Mouse (Mus musculus): ENCODE results near the gene Zfp692. TPM values are rescaled to one million over a fixed set of nuclear protein-coding genes. Genes with fewer than 3 reads are reported as not detected.
"Not testable (repeated sequence)": the region's sequence is repeated elsewhere in the genome, so short reads cannot be mapped to it uniquely, and the experiment has no call there.

Gene Zfp692
- polyA plus RNA-seq, 1 experiment from 2014 or later = 27.1 TPM

GRCm38 (mm10) chr11:58346745-58347144 is 39.9 kb downstream of the Zfp692 start:
- DNase-seq (ENCODE audit: extremely low spot score, low spot score) = no peak
- 94% methylated on average over 4 of the region's 4 CpGs for WGBS
- peaks cover 54% of the 10 kb centered on the region for H3K36me3 ChIP-seq (replicated peaks)
- no peaks in the 10 kb centered on the region for H3K4me1 ChIP-seq
- H3K4me3 ChIP-seq = no peak overlapping the region
- no peak overlapping the region for H3K27ac ChIP-seq
- H3K9me3 ChIP-seq = no peaks in the 10 kb centered on the region
- no peaks in the 10 kb centered on the region for H3K27me3 ChIP-seq (ENCODE audit: poor library complexity, severe bottlenecking)

- no peak for DNase-seq (ENCODE audit: extremely low spot score, low spot score)
- H3K9me3 ChIP-seq = no peaks in the 10 kb centered on the region
- peaks cover 23% of the 10 kb centered on the region for H3K36me3 ChIP-seq (replicated peaks)
- 77% methylated on average over 4 of the region's 4 CpGs for WGBS
- H3K4me1 ChIP-seq = no peaks in the 10 kb centered on the region
- H3K4me3 ChIP-seq = no peak overlapping the region
- H3K27me3 ChIP-seq (ENCODE audit: poor library complexity, severe bottlenecking) = no peaks in the 10 kb centered on the region
- H3K27ac ChIP-seq = no peak overlapping the region
Observed at GRCm38 (mm10) chr11:58350628-58351027, 43.8 kb downstream of the Zfp692 start.

GRCm38 (mm10) chr11:58351179-58351578 is 44.3 kb downstream of the Zfp692 start:
- Histone ChIP-seq H3K27me3 (ENCODE audit: poor library complexity, severe bottlenecking) (no peaks in the 10 kb centered on the region), H3K27ac (no peak overlapping the region), H3K36me3 (replicated peaks) (peaks cover 17% of the 10 kb centered on the region), H3K4me1 (no peaks in the 10 kb centered on the region), H3K4me3 (no peak overlapping the region), H3K9me3 (no peaks in the 10 kb centered on the region)
- WGBS = 89% methylated on average over 5 of the region's 5 CpGs
- DNase-seq (ENCODE audit: extremely low spot score, low spot score) = no peak

- no peaks in the 10 kb centered on the region for H3K4me1 ChIP-seq
- H3K27ac ChIP-seq = no peak overlapping the region
- no peak overlapping the region for H3K4me3 ChIP-seq
- no peak for DNase-seq (ENCODE audit: extremely low spot score, low spot score)
- 71% methylated on average over 7 of the region's 7 CpGs for WGBS
- H3K36me3 ChIP-seq (replicated peaks) = no peaks in the 10 kb centered on the region
- H3K9me3 ChIP-seq = no peaks in the 10 kb centered on the region
- no peaks in the 10 kb centered on the region for H3K27me3 ChIP-seq (ENCODE audit: poor library complexity, severe bottlenecking)
Observed at GRCm38 (mm10) chr11:58352681-58353548, 46.0 kb downstream of the Zfp692 start.

GRCm38 (mm10) chr11:58353709-58354108 is 46.8 kb downstream of the Zfp692 start:
- 80% methylated on average over 3 of the region's 3 CpGs for WGBS
- no peaks in the 10 kb centered on the region for H3K9me3 ChIP-seq
- no peaks in the 10 kb centered on the region for H3K4me1 ChIP-seq
- no peak overlapping the region for H3K4me3 ChIP-seq
- no peak for DNase-seq (ENCODE audit: extremely low spot score, low spot score)
- H3K36me3 ChIP-seq (replicated peaks) = no peaks in the 10 kb centered on the region
- H3K27me3 ChIP-seq (ENCODE audit: poor library complexity, severe bottlenecking) = no peaks in the 10 kb centered on the region
- H3K27ac ChIP-seq = no peak overlapping the region

- Histone ChIP-seq H3K4me1 (no peaks in the 10 kb centered on the region), H3K27ac (no peak overlapping the region), H3K36me3 (replicated peaks) (no peaks in the 10 kb centered on the region), H3K9me3 (no peaks in the 10 kb centered on the region), H3K4me3 (no peak overlapping the region), H3K27me3 (ENCODE audit: poor library complexity, severe bottlenecking) (no peaks in the 10 kb centered on the region)
- no peak for DNase-seq (ENCODE audit: extremely low spot score, low spot score)
- WGBS = 81% methylated on average over 10 of the region's 10 CpGs
Observed at GRCm38 (mm10) chr11:58354476-58354875, 47.6 kb downstream of the Zfp692 start.

GRCm38 (mm10) chr11:58354927-58355326 is 48.1 kb downstream of the Zfp692 start:
- 80% methylated on average over 3 of the region's 3 CpGs for whole genome bisulfite sequencing
- H3K9me3 ChIP-seq = no peaks in the 10 kb centered on the region

GRCm38 (mm10) chr11:58357042-58357441 is 50.2 kb downstream of the Zfp692 start:
- H3K9me3 ChIP-seq = no peaks in the 10 kb centered on the region
- no peak for DNase-seq (ENCODE audit: extremely low spot score, low spot score)
- 87% methylated on average over 3 of the region's 3 CpGs for WGBS
- H3K4me3 ChIP-seq = no peak overlapping the region
- no peaks in the 10 kb centered on the region for H3K4me1 ChIP-seq
- H3K27me3 ChIP-seq (ENCODE audit: poor library complexity, severe bottlenecking) = no peaks in the 10 kb centered on the region
- no peak overlapping the region for H3K27ac ChIP-seq
- H3K36me3 ChIP-seq (replicated peaks) = no peaks in the 10 kb centered on the region

More at GRCm38 (mm10) chr11:58354927-58355326, 48.1 kb downstream of the Zfp692 start:
- Histone ChIP-seq H3K27ac (no peak overlapping the region), H3K27me3 (ENCODE audit: poor library complexity, severe bottlenecking) (no peaks in the 10 kb centered on the region), H3K4me3 (no peak overlapping the region), H3K4me1 (no peaks in the 10 kb centered on the region), H3K36me3 (replicated peaks) (no peaks in the 10 kb centered on the region)
- no peak for DNase-seq (ENCODE audit: extremely low spot score, low spot score)

- Histone ChIP-seq H3K27me3 (ENCODE audit: poor library complexity, severe bottlenecking) (no peaks in the 10 kb centered on the region), H3K4me3 (no peak overlapping the region), H3K27ac (no peak overlapping the region), H3K4me1 (no peaks in the 10 kb centered on the region), H3K9me3 (no peaks in the 10 kb centered on the region), H3K36me3 (replicated peaks) (no peaks in the 10 kb centered on the region)
- DNase-seq (ENCODE audit: extremely low spot score, low spot score) = no peak
- 88% methylated on average over 6 of the region's 6 CpGs for WGBS
Observed at GRCm38 (mm10) chr11:58357844-58358534, 51.1 kb downstream of the Zfp692 start.

- not testable (repeated sequence) for H3K27me3 ChIP-seq (ENCODE audit: poor library complexity, severe bottlenecking); H3K36me3 ChIP-seq (replicated peaks); H3K27ac ChIP-seq; DNase-seq (ENCODE audit: extremely low spot score, low spot score); H3K9me3 ChIP-seq; H3K4me1 ChIP-seq; H3K4me3 ChIP-seq
- WGBS = no CpG with 5 or more reads among the region's 6 CpGs
Observed at GRCm38 (mm10) chr11:58362562-58362961, 55.7 kb downstream of the Zfp692 start.

Other genes with a start within 250 kb of the Zfp692 start
- gene Gm12248, start 213.9 kb upstream of the Zfp692 start, polyA plus RNA-seq (2016; fragmentation: Nextera tagmentation; extraction: Ambion mirVana) = not detected in 2 replicates
- gene Cnot8, start 202.9 kb upstream of the Zfp692 start, polyA plus RNA-seq (2016; fragmentation: Nextera tagmentation; extraction: Ambion mirVana) = 90.9 and 96.1 TPM in 2 replicates
- gene Gemin5, start 138.5 kb upstream of the Zfp692 start, polyA plus RNA-seq (2016; fragmentation: Nextera tagmentation; extraction: Ambion mirVana) = 38.6 and 39.5 TPM in 2 replicates
- gene Mrpl22, start 135.4 kb upstream of the Zfp692 start, polyA plus RNA-seq (2016; fragmentation: Nextera tagmentation; extraction: Ambion mirVana) = 141 and 146 TPM in 2 replicates
- 1.2 and 1.7 TPM in 2 replicates for gene Igtp, start 107.5 kb upstream of the Zfp692 start, polyA plus RNA-seq (2016; fragmentation: Nextera tagmentation; extraction: Ambion mirVana)
- gene Irgm2, start 107.5 kb upstream of the Zfp692 start, polyA plus RNA-seq (2016; fragmentation: Nextera tagmentation; extraction: Ambion mirVana) = 0.20 and 0.26 TPM in 2 replicates
- not detected in 2 replicates for gene 4930438A08Rik, start 32.3 kb upstream of the Zfp692 start, polyA plus RNA-seq (2016; fragmentation: Nextera tagmentation; extraction: Ambion mirVana)
- 23.9 and 24.1 TPM in 2 replicates for gene Zfp672, start 23.3 kb downstream of the Zfp692 start, polyA plus RNA-seq (2016; fragmentation: Nextera tagmentation; extraction: Ambion mirVana)
- gene Sh3bp5l, start 23.7 kb downstream of the Zfp692 start, polyA plus RNA-seq (2016; fragmentation: Nextera tagmentation; extraction: Ambion mirVana) = 39.8 and 40.9 TPM in 2 replicates
- gene Lypd8, start 72.0 kb downstream of the Zfp692 start, polyA plus RNA-seq (2016; fragmentation: Nextera tagmentation; extraction: Ambion mirVana) = not detected in 2 replicates
- gene 1810065E05Rik, start 114.0 kb downstream of the Zfp692 start, polyA plus RNA-seq (2016; fragmentation: Nextera tagmentation; extraction: Ambion mirVana) = not detected in 2 replicates
- not detected in 2 replicates for gene Gm12253, start 125.5 kb downstream of the Zfp692 start, polyA plus RNA-seq (2016; fragmentation: Nextera tagmentation; extraction: Ambion mirVana)
- gene Lypd9, start 145.9 kb downstream of the Zfp692 start, polyA plus RNA-seq (2016; fragmentation: Nextera tagmentation; extraction: Ambion mirVana) = not detected in 2 replicates
- gene Olfr30, start 155.2 kb downstream of the Zfp692 start, polyA plus RNA-seq (2016; fragmentation: Nextera tagmentation; extraction: Ambion mirVana) = not detected in 2 replicates
- gene Olfr332, start 185.5 kb downstream of the Zfp692 start, polyA plus RNA-seq (2016; fragmentation: Nextera tagmentation; extraction: Ambion mirVana) = not detected in 2 replicates
- not detected in 2 replicates for gene Olfr331, start 195.5 kb downstream of the Zfp692 start, polyA plus RNA-seq (2016; fragmentation: Nextera tagmentation; extraction: Ambion mirVana)
- gene Olfr330, start 227.8 kb downstream of the Zfp692 start, polyA plus RNA-seq (2016; fragmentation: Nextera tagmentation; extraction: Ambion mirVana) = not detected in 2 replicates
- gene Olfr329-ps, start 239.4 kb downstream of the Zfp692 start, polyA plus RNA-seq (2016; fragmentation: Nextera tagmentation; extraction: Ambion mirVana) = not detected in 2 replicates
- not detected in 2 replicates for gene Olfr328, start 248.6 kb downstream of the Zfp692 start, polyA plus RNA-seq (2016; fragmentation: Nextera tagmentation; extraction: Ambion mirVana)